Mouse (Mus musculus): ENCODE measurements around the gene Tex28.
"Not testable (repeated sequence)": the region's sequence is repeated elsewhere in the genome, so short reads cannot be mapped to it uniquely, and the experiment has no call there.

Tex28 gene

GRCm38 (mm10) chrX:74167738-74168137 lies at the start of gene Tex28:
Tex28 (minus strand) TSS chrX:74167838.
- DNase-seq: no peak

- DNase-seq: no peak
These were observed 35.9 kb upstream of the Tex28 start for GRCm38 (mm10) chrX:74203556-74203955.

GRCm38 (mm10) chrX:74176959-74177358 lies 9.3 kb upstream of the Tex28 start, which contains the start of gene Tktl1:
Tktl1 (plus strand) TSS chrX:74177259.
- no peak for DNase-seq

- not testable (repeated sequence) for DNase-seq
These were observed 32.4 kb downstream of the Tex28 start, which contains the start of gene Mecp2 for GRCm38 (mm10) chrX:74135263-74135662. Mecp2 (minus strand) TSS chrX:74135363.

GRCm38 (mm10) chrX:74127164-74127563 lies 40.5 kb downstream of the Tex28 start, which contains the start of gene Opn1mw:
Opn1mw (plus strand) TSS chrX:74127464.
- DNase-seq: no peak

- peak in 1 of 2 experiments; percentile 20 for DNase-seq
These were observed 42.7 kb downstream of the Tex28 start for GRCm38 (mm10) chrX:74124975-74125374.

- peak; percentile 75 for DNase-seq
These were observed 52.1 kb downstream of the Tex28 start for GRCm38 (mm10) chrX:74115511-74115910.

- DNase-seq: no peak
These were observed 53.6 kb downstream of the Tex28 start for GRCm38 (mm10) chrX:74114036-74114435.

GRCm38 (mm10) chrX:74108747-74109146 lies 58.9 kb downstream of the Tex28 start:
- DNase-seq: no peak

GRCm38 (mm10) chrX:74105916-74106315 lies 61.7 kb downstream of the Tex28 start:
- DNase-seq: no peak

GRCm38 (mm10) chrX:74103457-74104188 lies 64.0 kb downstream of the Tex28 start:
- DNase-seq: peak in 1 of 2 experiments; percentile 2

All from kidney, postnatal 25 days (tissue).